Mouse (Mus musculus): ENCODE measurements at regions not wholly inside any gene's neighbourhood (a gene's known extent, or its start where the extent isn't known, plus 50 kb on each side); places are given as distances from the start of the nearest gene placed in this dataset.

DNA sequence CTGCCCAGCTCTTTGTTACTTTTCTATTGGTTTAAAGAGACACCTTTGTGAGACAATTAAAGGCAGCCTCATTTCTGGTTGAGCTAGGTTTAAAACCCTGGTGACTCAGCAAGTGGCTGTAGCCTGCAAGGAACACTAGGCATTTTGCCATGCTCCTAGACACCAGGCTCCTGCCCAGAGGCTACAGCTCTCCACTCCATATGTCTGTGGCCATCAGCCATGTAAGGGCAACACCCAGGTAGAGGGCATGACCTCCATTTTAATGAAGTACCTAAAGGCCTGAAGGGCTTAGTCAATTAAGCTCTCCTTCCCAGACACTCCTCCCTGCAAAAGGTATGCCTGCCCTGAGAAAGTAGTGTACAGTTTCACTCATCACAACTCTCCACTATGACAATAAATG, 130.9 kb downstream of the Bod1 start:
- CTCF ChIA-PET: interaction anchor here (0.6 to 2.1 kb wide), 4 partner anchors 23 to 76 kb away, joined by 3 to 7 read pairs (median 5); no protein-coding TSS in a partner anchor
- peak; percentile 75 for ATAC-seq
- POLR2A ChIA-PET: interaction anchor here (0.7 to 3.3 kb wide), 6 partner anchors 13 to 178 kb away, joined by 3 to 18 read pairs (median 4); partner anchors contain the start of gene Stc2
- DNase-seq (ENCODE audit: low read depth, low spot score): peak; percentile 87
- H3K27me3 ChIP-seq: no peaks in the 10 kb centered on the region
- no peak for TF ChIP-seq CTCF (IDR thresholded peaks at IDR 0.05)
- in situ Hi-C loops (cut with MboI; ENCODE audit: low pct_unique_long_range_greater_than_20kb): no loop called here

DNA sequence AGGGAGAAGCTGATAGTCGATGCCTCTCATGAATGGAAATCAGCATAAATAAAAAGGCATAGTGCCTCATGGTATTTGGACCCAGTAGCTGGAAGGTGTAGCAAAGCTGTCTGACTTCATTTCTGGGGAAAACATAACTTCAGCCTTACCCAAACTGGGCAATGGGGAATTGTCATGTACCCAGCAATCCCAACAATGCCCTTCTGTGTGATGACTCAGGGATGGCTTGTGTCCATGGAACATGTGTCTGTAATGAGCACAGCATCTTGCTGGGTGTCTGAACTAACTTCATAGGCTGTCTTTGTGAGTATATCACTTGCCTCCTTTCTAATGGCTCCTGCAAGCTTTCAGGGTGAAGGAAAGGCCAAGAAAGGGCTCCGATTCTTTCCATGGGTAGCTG, 140.3 kb downstream of the Bod1 start:
- DNase-seq (ENCODE audit: low read depth, low spot score): no peak
- no peak for TF ChIP-seq CTCF (IDR thresholded peaks at IDR 0.05)
- no peaks in the 10 kb centered on the region for H3K27me3 ChIP-seq
- ChIA-PET POLR2A (no interaction called here), CTCF (interaction anchor here (3.1 kb wide), 1 partner anchor 14 kb away, joined by 11 read pairs; no protein-coding TSS in a partner anchor)
- in situ Hi-C loops (cut with MboI; ENCODE audit: low pct_unique_long_range_greater_than_20kb): no loop called here
- ATAC-seq: no peak

DNA sequence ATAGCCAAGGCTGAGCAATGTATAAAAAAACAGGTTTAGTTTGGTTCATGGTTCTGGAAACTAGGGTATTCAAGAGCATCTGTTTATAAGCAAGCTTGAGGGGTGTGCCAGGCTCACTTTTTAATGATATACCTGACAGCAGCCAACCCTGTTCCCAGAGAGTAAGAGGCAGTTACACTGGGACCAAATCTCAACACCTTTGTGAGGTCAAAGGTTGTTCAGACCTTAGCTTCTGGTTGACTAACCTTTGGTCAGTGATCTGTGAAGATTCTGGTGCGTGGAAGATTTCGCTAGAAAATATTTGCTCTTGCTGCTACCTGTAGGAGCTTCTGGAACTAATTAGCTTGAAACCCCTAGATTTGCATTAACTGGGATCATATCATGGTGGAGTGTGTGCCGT, 140.8 kb downstream of the Bod1 start:
- in situ Hi-C loops (cut with MboI; ENCODE audit: low pct_unique_long_range_greater_than_20kb): no loop called here
- CTCF ChIA-PET: interaction anchor here (3.1 kb wide), 1 partner anchor 14 kb away, joined by 11 read pairs; no protein-coding TSS in a partner anchor
- no peaks in the 10 kb centered on the region for H3K27me3 ChIP-seq
- no peak for ATAC-seq
- POLR2A ChIA-PET: no interaction called here
- TF ChIP-seq CTCF (IDR thresholded peaks at IDR 0.05): no peak
- no peak for DNase-seq (ENCODE audit: low read depth, low spot score)

DNA sequence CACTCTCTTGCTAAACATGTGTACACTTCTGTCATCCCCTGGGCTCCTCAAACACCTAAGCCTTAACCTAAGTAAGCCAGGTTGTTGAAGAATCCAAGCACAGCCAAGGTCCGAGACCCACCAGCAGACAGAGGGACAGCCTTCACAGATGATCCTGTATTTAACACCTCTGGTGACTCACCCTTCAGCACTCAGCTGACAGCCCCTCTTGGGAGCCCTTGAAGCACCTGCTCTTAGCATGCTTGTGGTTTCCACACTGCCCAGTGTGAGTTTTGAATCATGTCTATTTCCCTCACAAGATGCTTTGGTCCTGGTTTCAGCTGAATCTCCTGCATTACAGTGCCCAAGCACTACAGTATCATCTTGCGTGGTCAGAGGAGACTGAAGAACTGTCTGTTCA, 142.0 kb downstream of the Bod1 start:
- no peaks in the 10 kb centered on the region for H3K27me3 ChIP-seq
- DNase-seq (ENCODE audit: low read depth, low spot score): no peak
- in situ Hi-C loops (cut with MboI; ENCODE audit: low pct_unique_long_range_greater_than_20kb): no loop called here
- CTCF ChIA-PET: no interaction called here
- TF ChIP-seq CTCF (IDR thresholded peaks at IDR 0.05): no peak
- POLR2A ChIA-PET: no interaction called here
- ATAC-seq: peak; percentile 91

DNA sequence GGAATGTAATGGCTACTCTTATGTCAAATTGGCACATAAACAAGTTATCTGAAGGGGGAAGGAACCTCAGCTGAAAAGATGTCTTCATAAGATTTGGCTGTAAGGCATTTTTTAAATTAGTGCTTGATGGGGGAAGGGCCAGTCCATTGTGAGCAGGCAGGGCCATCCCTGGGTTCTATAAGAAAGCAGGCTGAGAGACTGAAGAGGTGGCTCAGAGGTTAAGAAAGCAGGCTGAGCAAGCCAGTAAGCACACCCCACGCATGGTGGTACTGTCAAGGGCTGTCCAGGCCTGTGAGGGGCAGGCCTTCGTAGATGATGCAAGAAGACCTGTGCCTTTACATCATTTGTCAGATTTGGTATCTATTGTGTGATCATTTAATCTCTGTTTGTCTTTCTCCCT, 147.0 kb downstream of the Bod1 start:
- POLR2A ChIA-PET: no interaction called here
- ATAC-seq: no peak

DNA sequence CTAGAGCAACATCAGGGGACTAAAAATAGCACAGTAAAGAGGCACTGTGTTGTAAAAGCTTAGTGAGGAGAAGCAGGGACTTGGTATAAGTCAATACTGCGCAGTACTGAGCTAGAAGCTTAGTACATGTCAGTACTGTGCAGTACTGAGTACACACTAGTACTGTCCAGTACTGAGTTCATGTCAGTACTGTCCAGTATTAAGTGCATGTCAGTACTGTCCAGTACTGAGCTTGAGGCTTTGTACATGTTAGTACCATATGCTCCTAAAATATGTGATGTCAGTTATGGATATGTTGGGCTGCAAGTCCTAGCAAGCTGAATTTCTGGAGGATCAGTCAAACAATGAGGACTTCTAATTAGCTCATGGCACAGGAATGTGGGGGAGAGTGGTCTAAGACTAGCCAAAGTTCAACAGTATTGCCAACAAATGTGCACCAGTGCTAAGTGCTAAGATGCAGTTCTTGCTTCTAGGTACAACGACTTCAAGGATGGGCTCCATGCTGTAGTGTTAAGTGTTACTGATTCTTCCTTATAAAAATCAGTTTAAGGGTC, 147.5 kb downstream of the Bod1 start:
- CTCF ChIA-PET: no interaction called here
- in situ Hi-C loops (cut with MboI; ENCODE audit: low pct_unique_long_range_greater_than_20kb): no loop called here
- ATAC-seq (no peak), DNase-seq (ENCODE audit: low read depth, low spot score) (no peak)
- no peaks in the 10 kb centered on the region for H3K27me3 ChIP-seq
- POLR2A ChIA-PET: no interaction called here
- TF ChIP-seq CTCF (IDR thresholded peaks at IDR 0.05): no peak

More for the DNA sequence above, 147.0 kb downstream of the Bod1 start:
- H3K27me3 ChIP-seq: no peaks in the 10 kb centered on the region
- CTCF ChIA-PET: no interaction called here
- no peak for DNase-seq (ENCODE audit: low read depth, low spot score)
- TF ChIP-seq CTCF (IDR thresholded peaks at IDR 0.05): no peak
- in situ Hi-C loops (cut with MboI; ENCODE audit: low pct_unique_long_range_greater_than_20kb): no loop called here

DNA sequence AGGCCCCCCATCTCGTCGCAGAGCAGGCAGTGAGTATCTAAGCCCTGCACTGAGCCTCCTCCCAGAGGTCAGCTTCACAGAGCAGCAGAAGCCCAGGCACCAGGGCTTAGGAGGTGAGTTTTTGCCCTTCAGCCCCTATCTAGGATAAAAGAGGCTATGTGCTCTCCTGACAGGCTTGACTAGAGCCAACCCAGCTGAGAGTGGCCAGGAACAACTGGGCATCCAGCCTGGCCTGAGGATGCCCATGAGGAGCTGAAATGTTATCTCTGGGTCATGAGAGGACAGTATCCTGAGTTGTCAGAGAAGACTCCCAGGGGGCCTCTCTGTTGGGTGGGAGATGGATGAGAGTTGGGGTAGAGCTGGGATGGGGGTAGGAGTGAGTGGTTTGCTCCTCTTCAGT, 149.6 kb downstream of the Bod1 start:
- in situ Hi-C loops (cut with MboI; ENCODE audit: low pct_unique_long_range_greater_than_20kb): no loop called here
- no peak for ATAC-seq
- ChIA-PET CTCF (no interaction called here), POLR2A (no interaction called here)
- TF ChIP-seq CTCF (IDR thresholded peaks at IDR 0.05): no peak
- no peaks in the 10 kb centered on the region for H3K27me3 ChIP-seq
- no peak for DNase-seq (ENCODE audit: low read depth, low spot score)

DNA sequence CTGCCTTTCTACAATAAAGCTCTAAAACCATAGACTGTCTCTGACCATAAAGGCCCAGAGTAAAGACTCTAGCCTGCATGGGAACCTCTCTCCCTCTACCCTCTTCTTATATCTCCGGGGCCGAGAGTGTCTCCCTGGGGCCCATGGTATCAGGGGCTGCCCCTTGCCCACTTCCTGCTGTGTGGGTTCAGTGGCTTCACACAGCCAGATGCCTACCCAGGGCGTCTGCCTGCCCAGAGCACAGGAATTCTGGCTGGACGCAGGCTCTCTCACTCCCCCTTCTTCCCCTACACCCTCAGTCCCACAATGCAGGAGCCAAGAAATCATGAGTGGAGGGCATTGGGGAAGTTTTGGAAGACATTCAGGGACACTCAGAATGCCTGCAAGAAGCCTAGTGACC, 150.8 kb downstream of the Bod1 start:
- ATAC-seq: no peak
- in situ Hi-C loops (cut with MboI; ENCODE audit: low pct_unique_long_range_greater_than_20kb): no loop called here
- no peak for DNase-seq (ENCODE audit: low read depth, low spot score)
- TF ChIP-seq CTCF (IDR thresholded peaks at IDR 0.05): no peak
- CTCF ChIA-PET: no interaction called here
- POLR2A ChIA-PET: no interaction called here
- no peaks in the 10 kb centered on the region for H3K27me3 ChIP-seq

DNA sequence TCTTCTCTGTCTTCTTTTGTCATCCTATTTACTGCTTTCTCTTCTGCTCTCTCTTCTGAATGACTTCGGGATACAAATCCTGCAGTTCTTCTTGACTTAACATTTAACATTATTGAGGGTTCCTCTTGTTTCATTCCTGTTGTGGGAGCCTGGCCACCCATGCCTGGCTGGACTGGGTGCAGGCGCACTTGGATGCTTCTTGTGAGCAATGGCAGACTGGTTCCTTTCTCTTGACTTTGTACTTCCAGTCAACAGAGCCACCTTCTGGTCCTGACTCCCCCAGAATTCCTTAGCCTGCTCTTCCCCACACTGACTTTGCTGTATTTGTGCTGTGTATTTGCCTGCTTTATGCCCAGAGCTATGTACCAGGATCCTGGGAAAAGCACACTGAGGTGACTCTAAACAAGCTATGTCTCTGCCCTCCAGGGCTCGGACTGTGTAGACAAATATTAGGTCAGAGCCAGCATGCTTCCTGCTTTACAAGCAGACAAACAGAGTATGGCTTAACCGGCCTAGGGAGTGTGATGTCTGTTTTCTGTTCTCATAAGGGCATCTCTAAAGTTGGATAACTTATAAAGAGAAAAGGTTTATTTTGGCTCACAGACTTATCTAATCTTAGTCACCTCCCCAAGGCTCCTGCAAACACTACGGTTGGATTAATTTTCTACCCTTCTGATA, 133.5 kb upstream of the Stc2 start:
- in situ Hi-C loops (cut with MboI; ENCODE audit: low pct_unique_long_range_greater_than_20kb): loop anchor here (5.0 to 10.0 kb wide), 4 partner anchors 54 to 249 kb away; no protein-coding TSS in a partner anchor
- ATAC-seq: peak; percentile 95
- peak; percentile 39 for TF ChIP-seq CTCF (IDR thresholded peaks at IDR 0.05)
- DNase-seq (ENCODE audit: low read depth, low spot score): peak; percentile 83
- ChIA-PET POLR2A (interaction anchor here (0.9 kb wide), 1 partner anchor 61 kb away, joined by 4 read pairs; no protein-coding TSS in a partner anchor), CTCF (interaction anchor here (1.7 kb wide), 1 partner anchor 112 kb away, joined by 6 read pairs; no protein-coding TSS in a partner anchor)
- no peaks in the 10 kb centered on the region for H3K27me3 ChIP-seq

DNA sequence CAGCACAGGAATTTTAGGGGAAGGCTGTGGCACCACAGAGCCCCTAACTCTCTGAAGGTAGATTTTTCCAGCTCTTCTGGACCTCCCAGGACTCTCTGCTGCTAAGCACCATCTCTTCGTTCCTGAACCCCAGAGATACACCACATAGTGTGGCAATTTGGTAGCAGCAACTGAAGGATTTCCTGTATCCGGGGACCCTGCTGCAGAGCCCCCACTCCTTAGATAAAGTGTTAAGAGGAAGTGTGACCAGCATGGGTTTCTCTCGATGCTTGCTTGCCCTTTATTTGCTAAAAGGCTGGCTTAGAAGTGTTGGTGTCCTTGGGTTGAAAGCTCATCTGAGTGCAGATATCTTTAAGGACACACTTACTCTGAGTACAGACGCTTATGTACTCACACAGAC, 115.6 kb upstream of the Stc2 start:
- no peak for DNase-seq (ENCODE audit: low read depth, low spot score)
- ChIA-PET POLR2A (interaction anchor here (0.6 kb wide), 1 partner anchor 78 kb away, joined by 3 read pairs; no protein-coding TSS in a partner anchor), CTCF (interaction anchor here (0.9 to 1.3 kb wide), 3 partner anchors 13 to 68 kb away, joined by 3 read pairs; no protein-coding TSS in a partner anchor)
- ATAC-seq: no peak
- no peaks in the 10 kb centered on the region for H3K27me3 ChIP-seq
- in situ Hi-C loops (cut with MboI; ENCODE audit: low pct_unique_long_range_greater_than_20kb): no loop called here
- no peak for TF ChIP-seq CTCF (IDR thresholded peaks at IDR 0.05)

DNA sequence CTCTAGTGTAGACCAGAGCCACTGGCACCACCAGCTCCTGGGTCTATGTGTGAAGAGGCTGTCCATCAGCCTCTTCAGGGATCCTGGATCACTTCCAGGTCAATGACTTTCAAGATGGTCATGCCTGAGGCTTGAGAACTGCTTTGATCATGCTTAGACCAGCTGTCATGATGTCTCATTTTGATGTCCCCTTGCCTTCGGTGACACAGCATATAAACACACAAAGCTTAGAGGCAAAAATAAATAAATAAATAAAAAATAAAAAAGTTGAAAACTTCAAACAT, 111.1 kb upstream of the Stc2 start:
- ATAC-seq (no peak), DNase-seq (ENCODE audit: low read depth, low spot score) (no peak)
- H3K27me3 ChIP-seq: no peaks in the 10 kb centered on the region
- POLR2A ChIA-PET: interaction anchor here (0.6 kb wide), 1 partner anchor 654 kb away, joined by 3 read pairs; no protein-coding TSS in a partner anchor
- in situ Hi-C loops (cut with MboI; ENCODE audit: low pct_unique_long_range_greater_than_20kb): no loop called here
- CTCF ChIA-PET: no interaction called here
- TF ChIP-seq CTCF (IDR thresholded peaks at IDR 0.05): no peak

Measured in Patski (cell line).